Mouse (Mus musculus): ENCODE data around the gene Gria3. TPM values are rescaled to one million over a fixed set of nuclear protein-coding genes. Genes with fewer than 3 reads are reported as not detected.
A peak's percentile ranks its signal among the peaks of the same experiment; 100 is the strongest.

Gria3 gene
- polyA plus RNA-seq, 1 experiment from 2014 or later: 3.5 TPM

GRCm38 (mm10) chrX:41607181-41607580 lies 206.5 kb downstream of the Gria3 start:
- Histone ChIP-seq H3K9me3 (no peaks in the 10 kb centered on the region), H3K4me1 (no peaks in the 10 kb centered on the region), H3K36me3 (replicated peaks) (no peaks in the 10 kb centered on the region), H3K4me3 (no peak overlapping the region), H3K27me3 (replicated peaks; ENCODE audit: low read depth, poor library complexity, severe bottlenecking) (no peaks in the 10 kb centered on the region), H3K27ac (replicated peaks) (no peak overlapping the region)
- no peak for DNase-seq (ENCODE audit: low spot score)
- 95% methylated on average over 1 of the region's 1 CpGs for WGBS

- H3K27me3 ChIP-seq (replicated peaks; ENCODE audit: low read depth, poor library complexity, severe bottlenecking): no peaks in the 10 kb centered on the region
- DNase-seq (ENCODE audit: low spot score): peak; percentile 15
These were observed 214.3 kb downstream of the Gria3 start for GRCm38 (mm10) chrX:41614920-41615319.

GRCm38 (mm10) chrX:41616928-41617327 lies 216.3 kb downstream of the Gria3 start:
- 95% methylated on average over 1 of the region's 1 CpGs for WGBS
- Histone ChIP-seq H3K4me1 (no peaks in the 10 kb centered on the region), H3K4me3 (no peak overlapping the region), H3K36me3 (replicated peaks) (no peaks in the 10 kb centered on the region), H3K9me3 (no peaks in the 10 kb centered on the region), H3K27ac (replicated peaks) (no peak overlapping the region), H3K27me3 (replicated peaks; ENCODE audit: low read depth, poor library complexity, severe bottlenecking) (no peaks in the 10 kb centered on the region)
- no peak for DNase-seq (ENCODE audit: low spot score)

More at GRCm38 (mm10) chrX:41614920-41615319, 214.3 kb downstream of the Gria3 start:
- Histone ChIP-seq H3K27ac (replicated peaks) (no peak overlapping the region), H3K36me3 (replicated peaks) (no peaks in the 10 kb centered on the region), H3K4me1 (no peaks in the 10 kb centered on the region), H3K4me3 (no peak overlapping the region), H3K9me3 (no peaks in the 10 kb centered on the region)
- WGBS: 49% methylated on average over 2 of the region's 2 CpGs

- Histone ChIP-seq H3K36me3 (replicated peaks) (no peaks in the 10 kb centered on the region), H3K27me3 (replicated peaks; ENCODE audit: low read depth, poor library complexity, severe bottlenecking) (no peaks in the 10 kb centered on the region), H3K27ac (replicated peaks) (no peak overlapping the region), H3K4me3 (no peak overlapping the region), H3K4me1 (no peaks in the 10 kb centered on the region), H3K9me3 (no peaks in the 10 kb centered on the region)
- 85% methylated on average over 2 of the region's 2 CpGs for WGBS
- no peak for DNase-seq (ENCODE audit: low spot score)
These were observed 217.7 kb downstream of the Gria3 start for GRCm38 (mm10) chrX:41618396-41618795.

GRCm38 (mm10) chrX:41633576-41633975 lies 232.9 kb downstream of the Gria3 start:
- WGBS: 76% methylated on average over 4 of the region's 4 CpGs
- no peaks in the 10 kb centered on the region for H3K36me3 ChIP-seq (replicated peaks)

GRCm38 (mm10) chrX:41644954-41645353 lies 244.3 kb downstream of the Gria3 start:
- Histone ChIP-seq H3K9me3 (no peaks in the 10 kb centered on the region), H3K4me3 (no peak overlapping the region), H3K4me1 (no peaks in the 10 kb centered on the region), H3K36me3 (replicated peaks) (no peaks in the 10 kb centered on the region), H3K27ac (replicated peaks) (no peak overlapping the region), H3K27me3 (replicated peaks; ENCODE audit: low read depth, poor library complexity, severe bottlenecking) (no peaks in the 10 kb centered on the region)
- DNase-seq (ENCODE audit: low spot score): no peak
- 40% methylated on average over 2 of the region's 2 CpGs for WGBS

More at GRCm38 (mm10) chrX:41633576-41633975, 232.9 kb downstream of the Gria3 start:
- DNase-seq (ENCODE audit: low spot score): no peak
- Histone ChIP-seq H3K27ac (replicated peaks) (no peak overlapping the region), H3K4me3 (no peak overlapping the region), H3K9me3 (no peaks in the 10 kb centered on the region), H3K27me3 (replicated peaks; ENCODE audit: low read depth, poor library complexity, severe bottlenecking) (no peaks in the 10 kb centered on the region), H3K4me1 (no peaks in the 10 kb centered on the region)

- Histone ChIP-seq H3K4me3 (no peak overlapping the region), H3K4me1 (no peaks in the 10 kb centered on the region), H3K27ac (replicated peaks) (no peak overlapping the region), H3K36me3 (replicated peaks) (no peaks in the 10 kb centered on the region), H3K9me3 (no peaks in the 10 kb centered on the region), H3K27me3 (replicated peaks; ENCODE audit: low read depth, poor library complexity, severe bottlenecking) (no peaks in the 10 kb centered on the region)
- no peak for DNase-seq (ENCODE audit: low spot score)
- 63% methylated on average over 4 of the region's 4 CpGs for WGBS
These were observed 257.1 kb downstream of the Gria3 start for GRCm38 (mm10) chrX:41657791-41658190.

- no peak for DNase-seq (ENCODE audit: low spot score)
- Histone ChIP-seq H3K4me3 (no peak overlapping the region), H3K27ac (replicated peaks) (no peak overlapping the region), H3K36me3 (replicated peaks) (no peaks in the 10 kb centered on the region), H3K4me1 (no peaks in the 10 kb centered on the region), H3K27me3 (replicated peaks; ENCODE audit: low read depth, poor library complexity, severe bottlenecking) (no peaks in the 10 kb centered on the region), H3K9me3 (no peaks in the 10 kb centered on the region)
- WGBS: 50% methylated on average over 2 of the region's 2 CpGs
These were observed 288.2 kb downstream of the Gria3 start for GRCm38 (mm10) chrX:41688869-41689268.

GRCm38 (mm10) chrX:41692076-41692475 lies 291.4 kb downstream of the Gria3 start:
- Histone ChIP-seq H3K36me3 (replicated peaks) (no peaks in the 10 kb centered on the region), H3K27me3 (replicated peaks; ENCODE audit: low read depth, poor library complexity, severe bottlenecking) (no peaks in the 10 kb centered on the region), H3K27ac (replicated peaks) (no peak overlapping the region), H3K9me3 (no peaks in the 10 kb centered on the region), H3K4me3 (no peak overlapping the region), H3K4me1 (no peaks in the 10 kb centered on the region)
- no peak for DNase-seq (ENCODE audit: low spot score)
- WGBS: 13% methylated on average over 1 of the region's 1 CpGs

Small RNA genes lying within 50 kb of the gene (microRNA-seq; reads per million reads assigned to microRNA genes)
- not detected for gene Gm22413

Data from embryonic facial prominence, embryonic 10.5 days (tissue).